Mouse (Mus musculus) MEL (cell line): ENCODE measurements around the gene Elavl4.

Source experiments
- MAFK ChIP-seq: IDR thresholded peaks from 2 replicates; pipeline ENCODE4 v1.6.1; 2011; ENCODE audit warnings: low read depth, mild to moderate bottlenecking, low read length, improper control_type of control experiment, borderline replicate concordance
- RAD21 ChIP-seq: IDR thresholded peaks from 2 replicates; pipeline ENCODE4 v1.6.1; 2011; ENCODE audit warnings: mild to moderate bottlenecking, low read depth, low read length, improper control_type of control experiment
- ZNF384 ChIP-seq: IDR thresholded peaks from 2 replicates; pipeline ENCODE4 v1.6.1; 2012; ENCODE audit warnings: low read depth, mild to moderate bottlenecking, inconsistent platforms, low read length, improper control_type of control experiment

DNA sequence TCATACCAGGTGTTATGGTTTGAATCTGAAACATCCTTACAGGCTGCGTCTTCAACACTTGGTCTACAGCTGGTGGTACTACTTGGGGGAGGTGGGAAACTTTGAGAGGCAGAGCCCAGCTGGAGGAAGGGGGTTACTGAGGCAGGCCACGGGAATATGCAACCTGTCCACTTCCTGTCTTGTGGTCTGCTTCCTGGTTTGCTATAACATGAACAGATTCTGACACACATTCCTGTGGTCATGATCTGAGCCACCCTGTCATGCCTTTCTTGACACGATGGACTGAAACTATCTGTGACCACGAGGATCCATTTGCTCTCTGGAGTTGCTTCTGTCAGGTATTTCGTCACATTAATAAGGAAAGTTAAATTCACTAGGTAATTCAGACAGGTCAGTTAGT is 179.7 kb downstream of the Elavl4 start:
- TF ChIP-seq ZNF384 (no peak), RAD21 (no peak), MAFK (no peak)
